Mouse (Mus musculus): ENCODE measurements at regions not wholly inside any gene's neighbourhood (a gene's known extent, or its start where the extent isn't known, plus 50 kb on each side); places are given as distances from the start of the nearest gene placed in this dataset.

- DNase-seq (ENCODE audit: low read depth), result no peak
Observed at GRCm38 (mm10) chr4:56051792-56052380, 519.6 kb upstream of the Klf4 start.

- no peak for DNase-seq (ENCODE audit: low read depth)
Observed at GRCm38 (mm10) chr4:56039327-56039726, 507.1 kb upstream of the Klf4 start.

GRCm38 (mm10) chr4:56036334-56036733 is 504.1 kb upstream of the Klf4 start:
- DNase-seq (ENCODE audit: low read depth), result no peak

- no peak for DNase-seq (ENCODE audit: low read depth)
Observed at GRCm38 (mm10) chr4:56035543-56035942, 503.3 kb upstream of the Klf4 start.

- no peak for DNase-seq (ENCODE audit: low read depth)
Observed at GRCm38 (mm10) chr4:56028441-56028840, 496.2 kb upstream of the Klf4 start.

- DNase-seq (ENCODE audit: low read depth), result no peak
Observed at GRCm38 (mm10) chr4:56027258-56027657, 495.0 kb upstream of the Klf4 start.

GRCm38 (mm10) chr4:56024478-56024877 is 492.2 kb upstream of the Klf4 start:
- DNase-seq (ENCODE audit: low read depth), result no peak

- no peak for DNase-seq (ENCODE audit: low read depth)
Observed at GRCm38 (mm10) chr4:56018212-56018611, 485.9 kb upstream of the Klf4 start.

DNA sequence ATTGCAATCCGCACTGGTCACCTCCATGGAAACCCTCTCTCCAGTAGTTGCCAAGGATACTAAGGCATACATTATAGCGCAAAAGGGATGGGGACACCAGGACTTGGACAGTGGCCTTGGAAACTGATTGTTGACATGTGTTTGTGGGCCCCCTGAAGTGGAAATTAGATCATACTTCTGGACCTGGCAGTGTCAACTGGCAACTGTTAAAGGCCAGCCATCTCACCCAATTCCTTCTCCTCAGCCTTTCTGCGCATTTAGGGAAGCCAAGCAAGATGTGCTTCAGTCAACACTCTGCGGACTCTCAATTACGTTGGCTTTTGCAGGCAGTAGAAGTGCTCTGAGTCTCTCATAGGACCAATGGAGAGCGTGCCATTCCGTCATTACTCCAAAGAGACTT is 483.2 kb upstream of the Klf4 start:
- DNase-seq (ENCODE audit: low read depth), result no peak

DNA sequence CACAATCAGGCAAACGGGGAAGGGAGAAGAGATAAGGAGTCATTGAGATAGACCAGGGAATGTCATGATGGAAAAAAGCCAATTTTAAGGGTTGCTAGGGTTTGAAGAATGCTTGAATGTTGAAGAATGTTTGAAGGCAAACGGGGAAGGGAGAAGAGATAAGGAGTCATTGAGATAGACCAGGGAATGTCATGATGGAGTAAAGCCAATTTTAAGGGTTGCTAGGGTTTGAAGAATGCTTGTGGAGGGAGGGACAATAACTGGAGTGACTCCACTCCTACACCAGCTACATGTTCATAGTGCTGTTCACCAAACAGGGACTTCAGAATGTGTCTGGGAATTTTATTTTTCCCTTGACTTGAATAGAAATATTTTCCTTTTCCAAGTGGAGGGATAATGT is 476.0 kb upstream of the Klf4 start:
- no peak for DNase-seq (ENCODE audit: low read depth)

GRCm38 (mm10) chr4:56004227-56004626 is 472.0 kb upstream of the Klf4 start:
- no peak for DNase-seq (ENCODE audit: low read depth)

DNA sequence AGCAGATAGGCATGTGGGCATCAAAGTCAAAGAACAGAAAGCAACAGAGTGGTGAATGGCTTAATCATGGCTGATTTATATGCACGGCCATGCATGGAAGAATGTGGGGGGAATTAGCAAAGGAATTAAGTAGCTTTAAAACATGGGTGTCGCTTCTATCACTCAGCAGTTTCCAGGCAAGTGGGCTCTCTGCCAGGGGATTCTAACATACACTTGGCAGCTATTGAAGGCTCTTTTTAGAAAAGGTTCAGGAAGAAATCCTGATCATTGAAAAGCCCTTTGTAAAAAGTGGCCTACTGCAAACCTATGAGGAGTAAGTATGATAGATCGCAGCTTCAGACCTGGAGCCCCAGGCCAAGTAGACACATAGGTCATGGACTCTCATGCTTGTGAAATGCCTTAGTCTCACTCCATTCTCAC is 469.1 kb upstream of the Klf4 start:
- no peak for DNase-seq (ENCODE audit: low read depth)

DNA sequence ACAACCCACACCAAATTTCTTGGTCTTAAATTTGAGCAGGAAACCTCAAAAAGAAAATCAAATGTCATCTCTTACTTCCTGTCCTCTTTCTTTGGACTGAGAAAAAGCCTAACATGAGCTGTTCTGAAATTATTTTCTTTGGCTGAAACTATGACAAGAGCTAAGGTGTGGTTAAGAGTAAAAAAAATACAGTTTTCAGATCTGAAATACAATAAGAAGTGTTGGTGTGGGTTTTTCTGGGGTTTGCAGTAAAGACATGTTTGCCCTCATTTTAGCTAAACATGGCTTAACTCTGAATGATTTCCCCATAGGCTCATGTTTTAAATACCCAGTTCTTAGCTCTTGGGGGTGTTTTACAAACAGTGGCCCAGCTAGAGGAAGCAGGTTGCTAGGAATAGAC is 451.8 kb upstream of the Klf4 start:
- DNase-seq (ENCODE audit: low read depth), result peak; percentile 10

- no peak for DNase-seq (ENCODE audit: low read depth)
Observed at GRCm38 (mm10) chr4:55978539-55978938, 446.3 kb upstream of the Klf4 start.

GRCm38 (mm10) chr4:55976265-55976664 is 444.0 kb upstream of the Klf4 start:
- no peak for DNase-seq (ENCODE audit: low read depth)

DNA sequence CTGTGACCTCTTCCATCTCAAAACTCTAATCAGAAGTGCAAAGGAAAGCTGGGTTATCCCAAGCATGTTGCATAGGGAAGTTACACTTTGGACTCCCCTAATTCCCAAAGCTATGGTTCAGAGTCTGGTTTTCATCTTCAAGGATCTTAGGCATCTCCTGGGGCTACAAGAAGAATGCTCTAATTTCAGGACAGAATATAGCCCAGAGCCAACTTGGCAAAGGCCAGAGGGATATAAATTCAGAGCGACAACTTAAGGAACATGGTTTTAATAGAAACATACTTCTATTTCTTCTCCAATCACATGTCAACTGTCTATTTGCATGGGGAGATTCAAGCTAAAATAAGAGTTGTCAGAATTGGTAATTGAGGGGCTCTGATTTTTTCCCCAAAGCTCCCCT is 441.4 kb upstream of the Klf4 start:
- DNase-seq (ENCODE audit: low read depth), result no peak

DNA sequence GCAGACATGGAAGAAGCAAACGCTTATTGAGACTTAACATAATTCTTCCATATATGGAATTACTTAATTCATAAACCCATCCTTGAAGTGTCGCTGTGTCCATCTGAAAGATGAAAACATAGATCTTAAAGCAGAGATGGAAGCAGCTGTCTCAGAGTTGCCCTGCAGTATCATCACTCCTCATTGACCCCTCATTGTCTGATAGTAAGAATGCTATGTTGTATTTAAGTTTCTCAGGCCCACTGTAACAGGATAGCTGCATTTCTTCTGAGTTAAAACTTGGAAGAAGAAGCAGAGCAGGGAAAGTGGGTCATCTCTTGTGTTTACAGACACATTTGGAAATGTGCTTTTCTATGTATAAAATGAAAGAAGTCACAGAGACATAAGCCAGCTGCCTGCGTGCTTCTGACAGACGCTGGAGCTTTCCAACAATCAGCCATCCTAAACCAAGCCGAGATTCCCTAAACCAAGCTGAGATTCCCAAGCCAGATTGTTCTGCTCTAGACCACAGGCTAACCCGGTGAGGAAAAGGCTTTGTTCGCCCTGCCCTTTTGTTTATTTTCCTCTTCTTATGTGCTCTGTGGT is 440.1 kb upstream of the Klf4 start:
- no peak for DNase-seq (ENCODE audit: low read depth)

- no peak for DNase-seq (ENCODE audit: low read depth)
Observed at GRCm38 (mm10) chr4:55960063-55960462, 427.8 kb upstream of the Klf4 start.

GRCm38 (mm10) chr4:55953701-55954100 is 421.4 kb upstream of the Klf4 start:
- no peak for DNase-seq (ENCODE audit: low read depth)

- no peak for DNase-seq (ENCODE audit: low read depth)
Observed at GRCm38 (mm10) chr4:55952220-55952619, 420.0 kb upstream of the Klf4 start.

DNA sequence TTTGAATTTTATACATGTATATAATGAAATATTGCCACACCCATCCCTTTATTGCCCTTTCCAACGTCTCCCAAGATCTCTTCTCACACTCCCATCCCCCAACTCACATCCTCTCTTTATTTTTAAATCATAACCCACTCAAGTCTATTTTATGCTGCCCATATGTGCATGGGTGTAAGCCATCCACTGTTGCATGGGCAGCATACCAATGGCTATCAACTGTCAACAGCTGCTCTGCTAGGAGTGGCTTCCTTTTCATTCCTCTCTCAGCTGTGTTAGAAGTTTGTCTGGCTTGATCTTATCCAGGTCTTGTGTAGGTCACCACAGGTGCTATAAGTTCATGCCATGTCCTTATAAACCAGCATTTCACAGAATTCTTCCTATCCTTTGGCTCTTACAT is 409.2 kb upstream of the Klf4 start:
- DNase-seq (ENCODE audit: low read depth), result no peak

- DNase-seq (ENCODE audit: low read depth), result no peak
Observed at GRCm38 (mm10) chr4:55938383-55938782, 406.1 kb upstream of the Klf4 start.

- no peak for DNase-seq (ENCODE audit: low read depth)
Observed at GRCm38 (mm10) chr4:55937833-55938232, 405.6 kb upstream of the Klf4 start.

- no peak for DNase-seq (ENCODE audit: low read depth)
Observed at GRCm38 (mm10) chr4:55929141-55929782, 397.0 kb upstream of the Klf4 start.
